Mouse (Mus musculus) sigmoid colon, adult 10 weeks (tissue): Measurements from ENCODE around the gene Mrpl35. TPM values are rescaled to one million over a fixed set of nuclear protein-coding genes. Genes with fewer than 3 reads are reported as not detected.

Source experiments
- polyA plus RNA-seq: library from polyadenylated mRNA; stranded (reverse); fragments of 350-450 nt; fragmentation: Illumina TruSeq; extraction: RNeasy Lipid Tissue Mini Kit (QIAGEN cat#74804); gene quantifications from one replicate; pipeline ENCODE4 v1.2.3, GENCODE M21; 2014; ENCODE audit warnings: low read depth, low replicate concordance

The Mrpl35 gene
- 30.6 TPM for polyA plus RNA-seq

GRCm38 (mm10) chr6:71826869-71827268, at the start of gene Mrpl35:
Gene Mrpl35 (minus strand): TSS chr6:71826969.

DNA sequence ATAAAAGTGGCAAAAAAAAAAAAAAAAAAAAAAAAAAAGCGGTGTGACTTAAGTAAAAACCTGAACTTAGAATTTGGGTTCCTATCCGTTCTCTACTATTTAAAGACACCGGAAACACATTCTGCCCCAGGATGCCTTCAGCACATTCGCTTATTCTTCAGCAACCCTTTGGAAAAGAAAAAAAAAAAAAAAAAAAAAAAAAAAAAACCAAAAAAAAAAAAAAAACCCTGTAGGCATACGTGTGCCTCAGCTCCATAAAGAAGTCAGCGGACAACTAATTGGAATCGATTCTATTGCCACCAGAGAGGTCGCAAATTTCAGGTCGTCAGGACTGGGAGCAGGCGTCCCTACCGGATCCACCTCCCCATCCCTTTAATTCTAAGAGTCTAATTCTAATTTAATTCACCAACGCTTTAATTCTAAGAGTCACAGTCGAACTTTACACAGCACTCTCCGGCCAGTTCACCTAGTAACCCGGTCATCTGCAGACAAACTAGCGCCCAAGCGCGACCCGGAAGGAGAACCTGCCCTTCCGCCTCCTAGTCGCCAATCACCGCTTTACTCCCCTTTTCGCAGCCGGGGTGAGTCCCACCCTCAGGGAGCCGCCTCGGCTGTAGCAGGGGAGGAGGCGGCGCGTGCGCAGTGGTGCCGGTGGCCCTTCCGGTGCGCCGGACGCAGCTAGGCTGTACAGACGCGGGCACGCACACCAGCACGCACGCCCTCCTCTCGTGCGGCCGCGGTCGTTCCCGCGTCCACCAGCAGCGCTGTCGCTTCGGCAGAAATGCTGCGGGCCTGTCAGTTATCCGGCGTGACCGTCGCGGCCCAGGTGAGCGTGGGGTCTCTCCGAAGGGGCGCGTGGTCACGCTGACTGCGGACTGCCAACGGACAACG, 4.2 kb upstream of the Mrpl35 start, which contains the start of gene Immt:
Gene Immt, plus strand, starts transcription at position 642 of the 891 bp plus-strand sequence.

Other genes with a start within 250 kb of the Mrpl35 start
- 140 TPM for gene Kdm3a, start 194.0 kb downstream of the Mrpl35 start, polyA plus RNA-seq
- 4.9 TPM for gene Reep1, start 119.4 kb downstream of the Mrpl35 start, polyA plus RNA-seq
- gene Immt, start 4.4 kb upstream of the Mrpl35 start, polyA plus RNA-seq = 227 TPM
- gene Ptcd3, start 81.8 kb upstream of the Mrpl35 start, polyA plus RNA-seq = 218 TPM
- gene Polr1a, start 82.1 kb upstream of the Mrpl35 start, polyA plus RNA-seq = 5.8 TPM